Mouse (Mus musculus): ENCODE measurements around the gene Pcsk4.

Gene Pcsk4

DNA sequence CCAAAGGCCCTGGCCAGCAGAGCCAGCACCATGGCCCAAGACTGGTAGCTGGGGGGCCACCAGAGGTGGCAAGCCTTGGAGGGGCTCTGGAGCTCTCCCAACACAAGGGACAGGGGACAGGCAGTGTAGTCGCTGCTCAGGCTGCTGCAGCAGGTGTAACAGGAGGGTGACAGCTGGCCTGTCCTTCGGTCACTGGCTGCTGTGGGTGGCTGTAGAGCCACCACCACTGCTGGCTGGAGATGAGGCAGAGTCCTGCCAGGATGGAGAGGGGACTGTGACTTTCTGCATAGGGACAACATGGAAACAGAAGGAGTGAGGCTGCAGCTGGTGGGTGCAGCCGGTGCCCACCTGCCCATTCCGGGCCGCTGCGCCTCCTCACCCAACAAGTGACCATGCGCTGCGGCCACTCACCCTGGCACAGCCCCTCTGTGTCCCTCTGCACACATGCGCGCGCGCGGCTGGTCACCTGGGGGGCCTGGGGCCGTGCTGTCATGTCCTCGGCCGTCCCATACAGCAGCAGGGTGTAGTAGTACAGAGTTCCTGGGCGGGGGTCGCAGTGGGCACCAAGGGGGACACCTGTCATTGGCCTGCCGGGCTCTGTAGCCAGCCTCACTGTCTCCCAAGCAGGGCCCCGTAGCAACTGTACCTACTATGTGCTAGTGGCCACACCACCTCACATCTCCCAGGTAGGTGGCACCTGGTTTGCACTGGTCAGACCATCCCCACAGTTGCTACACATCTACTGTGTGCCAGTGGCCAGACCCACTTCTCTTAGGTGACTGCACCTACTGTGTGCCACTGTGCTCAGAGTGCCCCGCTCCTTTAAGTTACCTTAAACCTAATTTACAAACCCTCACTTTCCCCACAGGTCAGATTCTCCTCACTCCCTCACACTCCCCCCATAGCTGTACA is 7.4 kb downstream of the Pcsk4 start:
- DNase-seq, result no peak

- no peak for DNase-seq
Measured at GRCm38 (mm10) chr10:80321014-80321669, 8.2 kb downstream of the Pcsk4 start.

DNA sequence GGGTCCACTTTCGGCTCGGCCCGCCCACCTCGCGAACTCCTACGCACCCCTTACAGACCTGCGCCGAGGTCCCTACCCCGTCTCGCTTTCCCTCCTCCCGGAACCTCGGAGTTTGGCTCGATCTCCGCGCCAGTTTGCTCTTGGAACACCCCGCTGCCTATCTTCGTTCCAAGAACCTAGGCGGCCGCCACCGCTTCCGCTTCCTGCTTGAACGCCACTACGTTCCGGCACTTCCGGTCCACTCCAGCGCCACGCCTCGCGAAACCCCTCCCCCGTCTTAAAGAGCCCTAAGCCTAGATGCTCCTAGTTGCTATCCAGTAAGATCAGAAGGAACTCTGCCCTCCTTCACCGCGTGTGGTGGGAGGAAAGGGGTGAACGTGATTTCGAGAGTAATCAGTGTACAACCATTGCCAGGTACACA is 8.9 kb downstream of the Pcsk4 start, which contains the start of gene 2310011J03Rik:
Gene 2310011J03Rik (minus strand): TSS at position 198 of the 421 bp plus-strand sequence.
- peak; percentile 80 to 87 for DNase-seq

DNA sequence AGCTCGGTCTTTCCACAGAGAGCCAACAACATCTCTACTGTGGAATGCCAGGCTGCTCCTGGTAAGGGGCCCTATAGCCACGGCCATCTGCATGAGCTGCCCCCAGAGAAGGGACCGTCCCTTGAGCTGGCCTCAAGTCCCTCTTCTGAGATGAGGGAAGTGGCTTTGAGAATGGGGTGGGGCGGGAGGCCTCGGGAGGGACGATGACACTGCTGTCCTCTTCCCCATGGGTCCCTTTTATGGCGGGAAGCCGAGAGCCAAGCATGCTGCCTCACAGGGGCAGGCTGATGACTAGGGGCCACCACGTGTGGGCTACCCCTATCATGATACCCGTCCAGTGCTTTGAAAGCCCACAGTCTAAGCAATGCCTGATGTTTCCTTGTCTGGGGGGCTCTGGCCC is 12.3 kb downstream of the Pcsk4 start:
- no peak for DNase-seq

DNA sequence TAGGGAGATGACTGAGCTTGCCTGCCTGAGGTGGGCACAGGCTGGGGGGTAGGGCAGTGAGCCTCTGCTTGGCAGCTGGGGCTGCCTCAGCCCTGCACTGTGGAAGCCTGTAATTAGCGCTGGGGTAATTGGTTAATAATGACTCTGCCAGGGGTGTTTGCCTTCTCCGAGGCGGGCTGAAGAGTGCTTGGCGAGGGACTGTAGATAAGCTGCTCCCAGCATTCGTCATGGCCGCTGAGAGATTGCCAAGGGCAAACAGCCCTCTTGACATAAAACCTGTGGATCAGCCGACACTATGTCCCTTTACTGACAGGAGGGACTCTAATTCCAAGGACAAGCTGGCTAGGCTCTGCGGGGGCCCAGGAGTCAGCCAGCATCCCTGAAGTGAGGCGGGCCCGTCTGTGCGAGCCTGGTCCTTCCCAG is 12.9 kb downstream of the Pcsk4 start:
- no peak for DNase-seq

DNA sequence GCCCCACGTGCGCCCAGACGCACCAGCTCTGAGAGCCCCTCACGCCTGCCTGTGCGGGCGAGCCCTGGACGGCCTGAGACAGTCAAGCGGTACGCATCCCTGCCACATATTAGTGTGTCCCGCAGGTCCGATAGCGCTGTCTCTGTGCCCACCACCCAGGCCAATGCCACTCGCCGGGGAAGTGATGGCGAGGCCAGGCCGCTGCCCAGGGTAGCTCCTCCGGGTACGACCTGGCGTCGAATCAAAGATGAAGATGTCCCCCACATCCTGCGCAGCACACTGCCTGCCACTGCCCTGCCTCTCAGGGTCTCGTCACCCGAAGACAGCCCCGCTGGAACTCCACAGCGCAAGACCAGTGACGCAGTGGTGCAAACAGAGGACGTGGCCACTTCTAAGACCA is 14.0 kb downstream of the Pcsk4 start:
- no peak for DNase-seq

DNA sequence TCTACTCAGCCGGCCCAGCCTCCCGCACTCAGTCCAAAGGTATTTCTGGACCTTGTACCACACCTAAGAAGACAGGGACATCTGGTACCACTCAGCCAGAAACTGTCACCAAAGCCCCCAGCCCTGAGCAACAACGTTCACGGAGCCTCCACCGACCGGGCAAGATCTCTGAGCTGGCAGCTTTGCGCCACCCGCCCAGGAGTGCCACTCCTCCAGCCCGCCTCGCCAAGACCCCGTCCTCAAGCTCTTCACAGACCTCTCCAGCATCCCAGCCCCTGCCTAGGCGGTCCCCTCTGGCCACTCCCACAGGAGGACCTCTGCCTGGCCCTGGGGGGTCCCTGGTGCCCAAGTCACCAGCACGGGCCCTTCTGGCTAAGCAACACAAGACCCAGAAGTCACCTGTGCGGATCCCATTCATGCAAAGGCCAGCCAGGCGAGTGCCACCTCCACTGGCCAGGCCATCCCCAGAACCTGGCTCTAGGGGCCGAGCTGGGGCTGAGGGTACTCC is 14.8 kb downstream of the Pcsk4 start:
- no peak for DNase-seq

DNA sequence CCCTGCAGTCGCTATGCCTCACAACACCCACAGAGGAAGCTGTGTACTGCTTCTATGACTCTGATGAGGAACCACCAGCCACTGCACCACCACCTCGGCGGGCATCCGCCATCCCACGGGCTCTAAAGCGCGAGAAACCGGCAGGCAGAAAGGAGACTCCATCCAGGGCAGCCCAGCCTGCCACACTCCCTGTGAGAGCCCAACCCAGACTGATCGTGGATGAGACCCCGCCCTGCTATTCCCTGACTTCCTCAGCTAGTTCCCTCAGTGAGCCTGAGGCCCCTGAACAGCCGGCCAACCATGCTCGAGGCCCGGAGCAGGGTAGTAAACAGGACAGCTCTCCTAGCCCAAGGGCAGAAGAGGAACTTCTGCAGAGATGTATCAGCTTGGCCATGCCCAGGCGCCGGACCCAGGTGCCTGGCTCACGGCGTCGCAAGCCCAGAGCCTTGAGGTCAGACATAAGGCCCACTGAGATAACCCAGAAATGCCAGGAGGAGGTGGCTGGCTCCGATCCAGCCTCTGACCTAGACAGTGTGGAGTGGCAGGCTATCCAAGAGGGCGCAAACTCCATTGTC is 15.6 kb downstream of the Pcsk4 start:
- DNase-seq, result peak; percentile 52 to 66

DNA sequence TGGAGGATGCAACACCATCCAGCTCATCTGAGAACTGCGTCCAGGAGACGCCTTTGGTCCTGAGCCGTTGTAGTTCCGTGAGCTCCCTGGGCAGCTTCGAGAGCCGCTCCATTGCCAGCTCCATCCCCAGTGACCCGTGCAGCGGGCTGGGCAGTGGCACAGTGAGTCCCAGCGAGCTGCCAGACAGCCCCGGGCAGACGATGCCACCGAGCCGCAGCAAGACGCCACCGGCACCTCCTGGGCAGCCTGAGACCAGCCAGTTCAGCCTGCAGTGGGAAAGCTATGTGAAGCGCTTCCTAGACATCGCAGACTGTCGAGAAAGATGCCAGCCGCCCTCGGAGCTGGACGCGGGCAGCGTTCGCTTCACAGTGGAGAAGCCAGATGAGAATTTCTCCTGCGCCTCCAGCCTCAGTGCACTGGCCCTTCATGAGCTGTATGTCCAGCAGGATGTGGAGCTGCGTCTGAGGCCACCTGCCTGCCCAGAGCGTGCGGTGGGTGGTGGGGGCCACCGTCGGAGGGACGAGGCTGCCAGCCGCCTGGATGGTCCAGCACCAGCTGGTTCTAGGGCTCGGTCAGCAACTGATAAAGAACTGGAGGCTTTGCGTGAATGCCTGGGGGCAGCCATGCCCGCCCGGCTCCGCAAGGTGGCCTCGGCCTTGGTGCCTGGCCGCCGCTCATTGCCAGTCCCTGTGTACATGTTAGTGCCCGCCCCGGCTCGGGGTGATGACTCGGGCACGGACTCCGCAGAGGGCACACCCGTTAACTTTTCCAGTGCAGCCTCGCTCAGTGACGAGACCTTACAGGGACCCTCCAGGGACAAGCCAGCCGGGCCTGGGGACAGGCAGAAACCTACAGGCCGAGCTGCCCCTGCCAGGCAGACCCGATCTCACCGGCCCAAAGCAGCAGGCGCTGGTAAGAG is 16.5 kb downstream of the Pcsk4 start:
- DNase-seq, result no peak

DNA sequence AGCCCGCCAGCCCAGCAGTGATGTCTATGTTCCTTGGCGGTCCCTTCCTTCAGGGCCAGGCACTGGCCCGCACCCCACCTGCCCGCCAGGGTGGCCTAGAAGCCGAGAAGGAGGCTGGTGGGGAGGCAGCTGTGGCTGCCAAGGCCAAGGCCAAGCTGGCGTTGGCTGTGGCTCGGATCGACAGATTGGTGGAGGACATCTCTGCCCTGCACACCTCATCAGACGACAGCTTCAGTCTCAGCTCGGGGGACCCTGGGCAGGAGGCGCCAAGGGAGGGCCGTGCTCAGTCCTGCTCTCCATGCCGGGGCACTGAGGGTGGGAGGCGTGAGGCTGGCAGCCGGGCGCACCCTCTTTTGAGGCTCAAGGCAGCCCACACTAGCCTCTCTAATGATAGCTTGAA is 17.7 kb downstream of the Pcsk4 start:
- DNase-seq, result no peak

GRCm38 (mm10) chr10:80304862-80305261 is 24.4 kb downstream of the Pcsk4 start:
- peak; percentile 47 to 58 for DNase-seq

GRCm38 (mm10) chr10:80304458-80304857 is 24.8 kb downstream of the Pcsk4 start:
- DNase-seq, result no peak

GRCm38 (mm10) chr10:80302471-80302881 is 26.8 kb downstream of the Pcsk4 start:
- DNase-seq, result no peak

GRCm38 (mm10) chr10:80302082-80302355 is 27.3 kb downstream of the Pcsk4 start:
- no peak for DNase-seq

DNA sequence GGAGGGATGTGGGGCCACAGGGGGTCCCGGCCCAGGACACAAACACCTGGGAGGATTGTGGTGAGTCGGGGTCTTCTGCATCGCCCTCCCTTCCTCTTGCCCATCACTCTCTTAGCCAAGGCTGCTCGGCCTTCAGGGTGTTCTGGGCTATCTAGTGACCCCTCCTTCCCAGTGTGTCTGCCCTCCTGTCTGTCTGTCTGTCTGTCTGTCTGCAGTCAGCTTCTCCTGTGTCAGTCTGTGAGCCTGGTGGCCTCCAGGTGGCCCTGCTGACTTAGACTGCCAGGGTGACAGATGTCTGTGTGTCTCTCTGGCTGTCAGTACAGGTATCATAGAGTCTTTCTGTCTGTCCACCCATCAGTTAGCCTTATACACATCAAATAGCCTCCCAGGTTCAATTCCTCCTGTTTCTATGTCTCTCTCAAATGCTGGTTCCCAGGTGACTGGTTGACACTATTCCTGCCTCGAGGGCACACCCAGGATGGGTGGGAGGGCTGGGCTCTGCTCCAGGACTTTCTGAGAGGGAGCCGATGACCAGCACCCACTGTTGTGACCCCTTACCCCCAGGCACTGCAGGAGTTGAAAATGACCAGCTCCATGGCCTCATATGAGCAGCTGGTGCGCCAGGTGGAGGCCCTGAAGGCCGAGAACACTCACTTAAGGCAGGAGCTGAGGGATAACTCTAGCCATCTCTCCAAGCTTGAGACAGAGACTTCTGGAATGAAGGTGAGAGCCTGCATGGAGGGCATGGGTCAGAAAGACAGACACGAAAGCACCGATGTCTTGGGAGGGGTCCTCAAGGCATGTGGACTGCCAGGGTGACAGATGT is 27.8 kb downstream of the Pcsk4 start:
- no peak for DNase-seq

- no peak for DNase-seq
Measured at GRCm38 (mm10) chr10:80300672-80301181, 28.6 kb downstream of the Pcsk4 start.

GRCm38 (mm10) chr10:80299824-80300223 is 29.5 kb downstream of the Pcsk4 start:
- no peak for DNase-seq

GRCm38 (mm10) chr10:80299301-80299700 is 30.0 kb downstream of the Pcsk4 start:
- DNase-seq, result no peak

- no peak for DNase-seq
Measured at GRCm38 (mm10) chr10:80298571-80299281, 30.6 kb downstream of the Pcsk4 start.

- no peak for DNase-seq
Measured at GRCm38 (mm10) chr10:80297526-80298133, 31.7 kb downstream of the Pcsk4 start.
